Mouse (Mus musculus) kidney, embryonic 16.5 days (tissue): ENCODE measurements around the gene Srrm3. TPM values are rescaled to one million over a fixed set of nuclear protein-coding genes. Genes with fewer than 3 reads are reported as not detected.

Experiments
- ATAC-seq: fragments of 200-750 bp; cut with Nextera tagmentation; 2 replicates; pipeline ENCODE4 v1.8.0; 2017; ENCODE audit warnings: moderate TSS enrichment; ENCODE audit not compliant: low FRiP score, low TSS enrichment
- H3K27ac ChIP-seq: fragments of 300-500 bp; sonication (generic); 2 replicates; pipeline ENCODE4 v1.5.1; 2014; ENCODE audit warnings: low read length
- H3K27me3 ChIP-seq: fragments of 300-500 bp; sonication (generic); 2 replicates; pipeline ENCODE4 v1.6.1; 2014; ENCODE audit warnings: low read length, control low read depth, mixed read lengths; ENCODE audit not compliant: insufficient read depth
- H3K36me3 ChIP-seq: fragments of 300-500 bp; sonication (generic); 2 replicates; pipeline ENCODE4 v1.6.1; 2014; ENCODE audit warnings: low read length, control low read depth, mixed read lengths; ENCODE audit not compliant: insufficient read depth
- H3K4me1 ChIP-seq: fragments of 300-500 bp; sonication (generic); 2 replicates; pipeline ENCODE4 v1.6.1; 2014; ENCODE audit warnings: low read length, control low read depth, mixed read lengths; ENCODE audit not compliant: insufficient read depth
- H3K4me2 ChIP-seq: fragments of 300-500 bp; sonication (generic); replicated peaks from 2 replicates; pipeline ENCODE4 v1.6.1; 2014; ENCODE audit warnings: low read depth, low read length
- H3K4me3 ChIP-seq: fragments of 300-500 bp; sonication (generic); 2 replicates; pipeline ENCODE4 v1.5.1; 2014; ENCODE audit warnings: mild to moderate bottlenecking, low read length
- H3K9ac ChIP-seq: fragments of 300-500 bp; sonication (generic); replicated peaks from 2 replicates; pipeline ENCODE4 v1.6.1; 2014; ENCODE audit warnings: low read length
- H3K9me3 ChIP-seq: fragments of 300-500 bp; sonication (generic); 2 replicates; pipeline ENCODE4 v1.6.1; 2016; ENCODE audit warnings: low read length, control low read depth
- WGBS: fragments of 180-500 bp; shearing (Covaris S2); extraction: QIAGEN DNeasy Blood & Tissue Kit; methylation state at CpG from one replicate; pipeline ENCODE4 v1.1.7; 2014; 5-methylcytosine and 5-hydroxymethylcytosine counted together
- polyA plus RNA-seq: library from polyadenylated mRNA; unstranded; fragments of >200 nt; fragmentation: Nextera tagmentation; extraction: Ambion mirVana; gene quantifications from 2 replicates; pipeline ENCODE4 v1.2.1, GENCODE M21; 2015

Gene Srrm3
- polyA plus RNA-seq, 1 experiment from 2014 or later, result 0.27 TPM

DNA sequence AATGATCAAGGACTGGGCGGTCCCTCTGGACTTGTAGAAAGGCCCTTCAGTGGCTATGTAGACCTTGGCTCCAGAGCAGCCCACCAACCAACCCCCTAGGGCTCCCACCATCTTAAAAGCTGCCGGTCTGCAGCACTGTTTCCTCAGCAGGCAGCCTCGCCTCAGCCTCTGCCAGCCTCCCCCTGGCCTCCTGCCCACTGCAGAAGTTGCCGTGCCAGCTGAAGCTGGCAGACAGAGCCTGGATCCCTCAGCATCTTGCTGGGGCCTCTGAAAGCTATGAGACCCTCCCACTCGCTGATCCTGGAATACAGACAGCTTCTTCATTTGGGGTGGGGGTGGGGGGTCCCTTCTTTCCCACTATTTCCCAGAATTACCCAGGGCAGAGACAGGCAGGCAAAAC is 6.3 kb downstream of the Srrm3 start:
- WGBS, result 72% methylated on average over 5 of the region's 5 CpGs
- no peak for ATAC-seq
- H3K36me3 ChIP-seq, result no peaks in the 10 kb centered on the region
- no peak overlapping the region for H3K4me3 ChIP-seq
- no peak overlapping the region for H3K4me2 ChIP-seq
- H3K27me3 ChIP-seq, result no peaks in the 10 kb centered on the region
- H3K9me3 ChIP-seq, result no peaks in the 10 kb centered on the region
- H3K9ac ChIP-seq, result no peak overlapping the region
- no peaks in the 10 kb centered on the region for H3K4me1 ChIP-seq
- no peak overlapping the region for H3K27ac ChIP-seq

GRCm38 (mm10) chr5:135818491-135818890 is 11.8 kb downstream of the Srrm3 start:
- no peaks in the 10 kb centered on the region for H3K36me3 ChIP-seq
- H3K4me1 ChIP-seq, result no peaks in the 10 kb centered on the region
- no peak overlapping the region for H3K9ac ChIP-seq
- no peak overlapping the region for H3K4me2 ChIP-seq
- H3K27me3 ChIP-seq, result 0 out of 2 replicates have a peak, but pooled peaks cover 5% of the 10 kb centered on the region
- H3K27ac ChIP-seq, result no peak overlapping the region
- ATAC-seq, result no peak
- WGBS, result 44% methylated on average over 7 of the region's 7 CpGs
- H3K9me3 ChIP-seq, result no peaks in the 10 kb centered on the region
- H3K4me3 ChIP-seq, result no peak overlapping the region

DNA sequence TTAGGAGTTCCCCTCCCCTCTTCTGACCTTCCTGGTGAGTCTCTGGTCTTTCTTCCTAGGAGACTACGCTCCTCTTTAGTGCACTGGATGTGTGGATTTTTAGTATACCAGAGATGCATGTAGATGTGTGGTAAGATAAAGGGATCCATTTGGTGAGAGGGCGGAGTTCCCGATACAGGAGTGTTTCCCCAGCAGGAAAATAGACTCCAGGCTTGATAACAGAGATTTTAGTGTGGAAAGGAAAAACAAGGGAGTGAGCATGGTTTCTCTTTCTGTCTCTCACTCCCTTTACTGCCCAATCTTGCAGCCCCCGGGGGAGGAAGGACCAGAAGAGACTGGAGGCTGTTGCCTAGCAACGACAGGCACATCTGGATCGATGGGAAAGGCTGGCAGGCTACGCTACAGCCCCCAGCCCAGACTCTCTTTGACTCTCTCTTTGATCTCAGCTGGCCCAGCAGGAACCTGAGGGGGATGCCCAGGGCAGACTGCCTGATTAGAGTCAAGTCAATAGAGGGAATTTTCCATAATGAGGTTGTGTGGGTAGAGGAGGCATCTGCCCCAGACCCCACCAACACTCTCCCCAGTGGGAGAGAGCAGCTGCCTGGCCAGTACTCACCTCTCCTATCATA is 15.7 kb downstream of the Srrm3 start:
- Histone ChIP-seq H3K9me3 (no peaks in the 10 kb centered on the region), H3K27ac (no peak overlapping the region), H3K27me3 (0 out of 2 replicates have a peak, but pooled peaks cover 5% of the 10 kb centered on the region), H3K4me2 (no peak overlapping the region), H3K36me3 (no peaks in the 10 kb centered on the region), H3K4me1 (no peaks in the 10 kb centered on the region), H3K9ac (no peak overlapping the region), H3K4me3 (no peak overlapping the region)
- 17% methylated on average over 7 of the region's 7 CpGs for WGBS
- ATAC-seq, result no peak

DNA sequence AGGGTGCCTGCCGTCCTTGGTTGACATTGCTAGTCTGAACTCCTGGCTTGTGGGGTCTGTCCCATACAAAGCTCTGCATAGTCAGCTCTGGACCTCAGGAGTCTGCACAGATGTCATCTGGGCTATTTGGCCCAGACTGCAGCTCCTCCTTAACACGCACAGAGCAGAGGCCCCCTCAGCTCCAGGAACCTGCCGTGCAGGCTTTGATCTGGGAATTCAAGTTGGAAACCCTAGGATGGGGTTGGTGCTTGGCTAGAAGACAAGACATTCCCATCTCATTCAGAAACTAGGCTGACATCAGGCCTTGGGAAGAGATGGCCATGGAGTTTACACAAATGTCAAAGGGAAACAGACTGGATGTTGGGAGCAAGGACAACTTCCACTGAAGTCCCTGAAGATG is 17.8 kb downstream of the Srrm3 start:
- 33% methylated on average over 3 of the region's 3 CpGs for WGBS
- no peak for ATAC-seq

GRCm38 (mm10) chr5:135826225-135826624 is 19.5 kb downstream of the Srrm3 start:
- Histone ChIP-seq H3K36me3 (no peaks in the 10 kb centered on the region), H3K4me2 (no peak overlapping the region), H3K4me3 (no peak overlapping the region), H3K9me3 (no peaks in the 10 kb centered on the region), H3K9ac (no peak overlapping the region), H3K27me3 (0 out of 2 replicates have a peak, but pooled peaks cover 5% of the 10 kb centered on the region), H3K27ac (no peak overlapping the region), H3K4me1 (no peaks in the 10 kb centered on the region)
- 43% methylated on average over 6 of the region's 6 CpGs for whole genome bisulfite sequencing
- no peak for ATAC-seq

More for the DNA sequence above, 17.8 kb downstream of the Srrm3 start:
- no peak overlapping the region for H3K4me2 ChIP-seq
- H3K4me1 ChIP-seq, result no peaks in the 10 kb centered on the region
- no peaks in the 10 kb centered on the region for H3K36me3 ChIP-seq
- H3K27me3 ChIP-seq, result 0 out of 2 replicates have a peak, but pooled peaks cover 5% of the 10 kb centered on the region
- H3K9me3 ChIP-seq, result no peaks in the 10 kb centered on the region
- H3K4me3 ChIP-seq, result no peak overlapping the region
- no peak overlapping the region for H3K9ac ChIP-seq
- H3K27ac ChIP-seq, result no peak overlapping the region

DNA sequence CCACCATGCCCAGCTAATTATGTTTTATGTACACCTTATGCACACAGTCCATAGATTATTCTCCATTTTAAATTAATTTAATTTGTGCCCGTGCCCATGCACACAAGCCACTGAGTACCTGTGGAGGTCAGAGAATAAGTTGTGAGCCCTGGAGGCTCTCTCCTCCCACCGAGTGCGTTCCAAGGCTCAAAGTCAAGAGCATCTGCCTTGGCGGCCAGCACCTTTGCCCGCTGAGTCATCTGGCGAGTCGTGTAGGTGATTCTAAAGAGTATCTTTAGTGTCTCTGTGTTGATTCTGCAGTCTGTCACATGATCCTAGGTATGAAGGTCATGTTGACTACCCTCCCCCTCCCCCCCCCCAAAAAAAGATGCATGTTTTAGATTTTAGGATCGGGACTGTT is 22.7 kb downstream of the Srrm3 start:
- no peak overlapping the region for H3K27ac ChIP-seq
- WGBS, result 83% methylated on average over 8 of the region's 8 CpGs
- no peaks in the 10 kb centered on the region for H3K9me3 ChIP-seq
- no peak for ATAC-seq
- no peak overlapping the region for H3K4me3 ChIP-seq
- H3K36me3 ChIP-seq, result no peaks in the 10 kb centered on the region
- no peak overlapping the region for H3K9ac ChIP-seq
- no peaks in the 10 kb centered on the region for H3K4me1 ChIP-seq
- H3K27me3 ChIP-seq, result no peaks in the 10 kb centered on the region
- H3K4me2 ChIP-seq, result no peak overlapping the region

DNA sequence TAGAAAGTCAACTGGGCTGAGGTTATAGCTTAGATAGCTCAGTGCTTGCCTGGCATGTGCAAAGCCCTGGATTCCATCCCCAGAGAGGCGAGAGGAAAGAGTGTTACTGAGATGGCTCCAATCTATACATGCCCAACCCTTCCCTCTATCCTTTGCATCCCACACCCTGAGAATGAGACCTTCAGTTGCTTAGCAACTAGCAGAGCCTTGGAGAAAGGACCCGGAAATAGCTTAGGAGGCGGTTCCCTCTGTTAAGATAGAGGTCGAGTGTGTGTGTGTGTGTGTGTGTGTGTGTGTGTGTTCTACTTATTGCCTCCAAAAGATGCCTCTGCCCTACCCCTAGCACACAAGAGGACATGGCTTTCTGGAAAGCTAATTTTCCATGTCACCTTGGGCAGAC is 26.0 kb downstream of the Srrm3 start:
- Histone ChIP-seq H3K9me3 (no peaks in the 10 kb centered on the region), H3K4me2 (no peak overlapping the region), H3K36me3 (no peaks in the 10 kb centered on the region), H3K4me3 (no peak overlapping the region), H3K27me3 (no peaks in the 10 kb centered on the region), H3K27ac (no peak overlapping the region), H3K4me1 (peaks cover 7% of the 10 kb centered on the region; the same call in 1 of the 2 replicates), H3K9ac (no peak overlapping the region)
- no peak for ATAC-seq
- whole genome bisulfite sequencing, result 34% methylated on average over 4 of the region's 4 CpGs

DNA sequence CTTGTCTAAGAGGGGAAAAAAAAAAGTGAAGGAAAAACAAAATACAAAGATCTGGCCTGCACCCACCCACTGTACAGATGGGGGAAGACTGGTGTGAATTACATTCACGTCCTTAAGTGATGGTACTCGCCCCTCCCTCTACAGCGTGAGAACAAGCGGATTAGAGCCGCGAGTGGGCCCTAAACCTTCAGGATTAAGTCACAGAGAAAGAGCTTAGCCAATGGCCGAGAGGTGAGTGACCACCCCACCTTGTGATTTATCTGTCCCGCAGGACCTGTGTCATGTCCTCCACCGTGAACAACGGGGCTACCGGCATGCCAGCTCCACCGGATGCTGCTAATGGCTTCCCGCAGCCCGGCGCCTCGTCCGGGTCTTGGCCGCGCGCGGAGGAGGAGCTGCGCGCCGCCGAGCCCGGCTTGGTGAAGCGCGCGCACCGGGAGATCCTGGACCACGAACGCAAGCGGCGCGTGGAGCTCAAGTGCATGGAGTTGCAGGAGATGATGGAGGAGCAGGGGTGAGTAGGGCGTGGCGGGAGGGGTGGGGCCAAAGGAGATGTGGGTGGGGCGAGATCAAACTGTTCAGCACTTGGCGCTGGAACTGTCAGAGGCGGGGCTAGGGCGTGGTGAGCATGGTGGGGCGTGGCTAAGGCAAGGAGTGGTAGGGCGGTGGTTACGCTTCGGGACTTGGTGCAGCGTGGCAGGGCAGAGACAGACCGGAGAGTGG is 28.2 kb downstream of the Srrm3 start:
- peaks cover 7% of the 10 kb centered on the region; the same call in 1 of the 2 replicates for H3K4me1 ChIP-seq
- peak overlapping the region; percentile 46; the same call in 1 of the 2 replicates for H3K9ac ChIP-seq
- H3K27me3 ChIP-seq, result no peaks in the 10 kb centered on the region
- WGBS, result under 1% methylated on average over 47 of the region's 47 CpGs
- ATAC-seq, result peak; percentile 94
- peak overlapping the region; percentile 53 for H3K4me3 ChIP-seq
- H3K9me3 ChIP-seq, result no peaks in the 10 kb centered on the region
- no peak overlapping the region for H3K27ac ChIP-seq
- peak overlapping the region; percentile 94 for H3K4me2 ChIP-seq
- H3K36me3 ChIP-seq, result no peaks in the 10 kb centered on the region

GRCm38 (mm10) chr5:135835492-135835858 is 28.8 kb downstream of the Srrm3 start:
- no peak overlapping the region for H3K9ac ChIP-seq
- under 1% methylated on average over 12 of the region's 12 CpGs for WGBS

DNA sequence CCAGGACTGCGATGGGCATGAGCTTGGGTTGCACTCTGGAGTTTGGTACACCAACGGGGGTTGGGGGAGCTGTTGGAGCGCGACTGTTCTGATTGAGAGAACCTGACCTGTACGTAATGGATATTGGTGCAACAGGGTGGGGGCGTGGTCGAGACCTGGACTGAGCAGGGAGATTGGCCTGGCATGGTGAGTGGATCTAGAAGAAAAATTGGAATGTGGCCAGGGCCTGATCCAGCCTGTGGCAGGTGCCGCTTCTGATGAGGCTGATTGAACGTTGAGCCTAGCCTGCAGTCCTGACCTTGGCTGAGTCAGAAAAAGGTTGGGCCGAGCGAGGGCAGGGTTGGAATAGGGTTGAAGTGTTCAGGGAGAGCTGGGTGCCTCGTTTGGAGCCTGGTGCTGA is 29.3 kb downstream of the Srrm3 start:
- Histone ChIP-seq H3K4me1 (peaks cover 7% of the 10 kb centered on the region; the same call in 1 of the 2 replicates), H3K27ac (no peak overlapping the region), H3K27me3 (no peaks in the 10 kb centered on the region), H3K4me3 (peak overlapping the region; percentile 53), H3K9me3 (no peaks in the 10 kb centered on the region), H3K9ac (no peak overlapping the region), H3K36me3 (no peaks in the 10 kb centered on the region), H3K4me2 (peak overlapping the region; percentile 94)
- peak; percentile 27; the same call in 1 of the 2 replicates for ATAC-seq
- WGBS, result 15% methylated on average over 12 of the region's 12 CpGs

More at GRCm38 (mm10) chr5:135835492-135835858, 28.8 kb downstream of the Srrm3 start:
- H3K4me2 ChIP-seq, result peak overlapping the region; percentile 94
- peaks cover 7% of the 10 kb centered on the region; the same call in 1 of the 2 replicates for H3K4me1 ChIP-seq
- no peaks in the 10 kb centered on the region for H3K9me3 ChIP-seq
- no peaks in the 10 kb centered on the region for H3K27me3 ChIP-seq
- H3K4me3 ChIP-seq, result peak overlapping the region; percentile 53
- no peak overlapping the region for H3K27ac ChIP-seq
- H3K36me3 ChIP-seq, result no peaks in the 10 kb centered on the region
- peak; percentile 82; the same call in 1 of the 2 replicates for ATAC-seq
